Mouse (Mus musculus) midbrain, embryonic 10.5 days (tissue): Measurements from ENCODE around the gene Uhmk1. TPM values are rescaled to one million over a fixed set of nuclear protein-coding genes. Genes with fewer than 3 reads are reported as not detected.

Experiments
- DNase-seq: peaks from one replicate; pipeline ENCODE4 v3.0.0-alpha.2; 2017; ENCODE audit warnings: low spot score
- H3K27ac ChIP-seq: fragments of 300-500 bp; sonication (generic); replicated peaks from 2 replicates; pipeline ENCODE4 v1.5.1; 2016; ENCODE audit warnings: mild to moderate bottlenecking
- H3K27me3 ChIP-seq: fragments of 300-500 bp; sonication (generic); 2 replicates; pipeline ENCODE4 v1.6.1; 2016; ENCODE audit warnings: low read depth, mild to moderate bottlenecking; ENCODE audit not compliant: poor library complexity, severe bottlenecking
- H3K36me3 ChIP-seq: fragments of 300-500 bp; sonication (generic); 2 replicates; pipeline ENCODE4 v1.6.1; 2016; ENCODE audit warnings: mild to moderate bottlenecking, moderate library complexity
- H3K4me1 ChIP-seq: fragments of 300-500 bp; sonication (generic); 2 replicates; pipeline ENCODE4 v1.6.1; 2016
- H3K4me3 ChIP-seq: fragments of 300-500 bp; sonication (generic); 2 replicates; pipeline ENCODE4 v1.5.1; 2016; ENCODE audit warnings: mild to moderate bottlenecking, moderate library complexity
- H3K9me3 ChIP-seq: fragments of 300-500 bp; sonication (generic); replicated peaks from 2 replicates; pipeline ENCODE4 v1.6.1; 2016; ENCODE audit warnings: mild to moderate bottlenecking
- WGBS: fragments of 180-500 bp; shearing (Covaris S2); methylation state at CpG from one replicate; pipeline ENCODE4 v1.1.7; 2016; 5-methylcytosine and 5-hydroxymethylcytosine counted together
- polyA plus RNA-seq: library from polyadenylated mRNA; unstranded; fragments of >200 nt; fragmentation: Nextera tagmentation; extraction: Ambion mirVana; gene quantifications from 2 replicates; pipeline ENCODE4 v1.2.1, GENCODE M21; 2016

The Uhmk1 gene
- polyA plus RNA-seq, 1 experiment from 2014 or later = 9.2 TPM

DNA sequence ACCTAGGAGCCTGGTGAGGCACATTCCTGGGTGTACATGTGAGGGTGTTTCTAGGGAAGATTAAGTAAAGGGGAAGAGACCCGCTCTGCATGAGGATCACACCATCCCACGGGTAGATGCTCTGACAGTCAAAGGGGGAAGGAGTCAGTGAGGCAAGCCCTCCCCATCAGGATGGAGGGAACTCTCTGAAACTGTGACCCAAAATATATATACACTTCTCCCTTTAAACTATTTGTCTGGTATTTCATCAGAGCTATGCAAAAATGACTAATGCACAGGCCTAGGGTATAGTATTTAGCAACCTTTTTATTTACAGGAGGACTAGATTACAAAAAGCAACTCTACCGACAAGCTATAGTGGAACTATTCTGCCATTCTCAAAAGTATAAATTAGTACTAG lies 50.3 kb downstream of the Uhmk1 start:
- DNase-seq = no peak
- 92% methylated on average over 3 of the region's 3 CpGs for WGBS
- Histone ChIP-seq H3K4me3 (no peak overlapping the region), H3K36me3 (peaks cover 24% of the 10 kb centered on the region), H3K4me1 (peaks cover 10% of the 10 kb centered on the region; the same call in 1 of the 2 replicates), H3K27me3 (no peaks in the 10 kb centered on the region), H3K27ac (no peak overlapping the region), H3K9me3 (no peaks in the 10 kb centered on the region)

DNA sequence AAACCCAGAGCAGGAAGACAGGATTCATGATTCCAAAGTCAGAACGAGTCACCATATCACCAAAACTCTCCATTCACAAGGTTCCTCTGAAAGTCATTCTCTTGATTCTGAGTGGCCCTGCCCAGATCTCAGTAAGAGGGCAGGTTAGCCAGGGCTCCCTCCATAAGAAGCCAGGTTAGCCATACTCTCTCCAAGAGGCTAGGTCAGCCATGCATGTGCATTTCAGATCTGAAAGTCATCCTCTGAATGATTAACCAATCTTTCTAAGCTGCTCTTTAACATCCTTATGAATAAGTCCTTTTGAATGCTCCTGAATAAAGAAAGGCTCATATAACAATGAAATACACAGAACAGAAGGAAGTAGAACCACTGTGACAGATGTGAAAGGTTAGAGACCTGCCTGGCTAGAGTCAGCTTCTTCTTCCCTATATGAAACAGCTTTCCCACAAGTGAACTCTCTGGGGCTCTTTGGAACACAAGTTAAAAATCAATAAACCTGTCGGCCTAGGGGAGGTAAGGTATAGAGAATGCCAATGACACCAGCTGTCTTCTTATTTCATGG lies 51.1 kb downstream of the Uhmk1 start:
- Histone ChIP-seq H3K4me3 (no peak overlapping the region), H3K36me3 (peaks cover 26% of the 10 kb centered on the region), H3K27ac (no peak overlapping the region), H3K27me3 (no peaks in the 10 kb centered on the region), H3K9me3 (no peaks in the 10 kb centered on the region), H3K4me1 (peaks cover 10% of the 10 kb centered on the region; the same call in 1 of the 2 replicates)
- WGBS = 85% methylated on average over 2 of the region's 2 CpGs
- no peak for DNase-seq

DNA sequence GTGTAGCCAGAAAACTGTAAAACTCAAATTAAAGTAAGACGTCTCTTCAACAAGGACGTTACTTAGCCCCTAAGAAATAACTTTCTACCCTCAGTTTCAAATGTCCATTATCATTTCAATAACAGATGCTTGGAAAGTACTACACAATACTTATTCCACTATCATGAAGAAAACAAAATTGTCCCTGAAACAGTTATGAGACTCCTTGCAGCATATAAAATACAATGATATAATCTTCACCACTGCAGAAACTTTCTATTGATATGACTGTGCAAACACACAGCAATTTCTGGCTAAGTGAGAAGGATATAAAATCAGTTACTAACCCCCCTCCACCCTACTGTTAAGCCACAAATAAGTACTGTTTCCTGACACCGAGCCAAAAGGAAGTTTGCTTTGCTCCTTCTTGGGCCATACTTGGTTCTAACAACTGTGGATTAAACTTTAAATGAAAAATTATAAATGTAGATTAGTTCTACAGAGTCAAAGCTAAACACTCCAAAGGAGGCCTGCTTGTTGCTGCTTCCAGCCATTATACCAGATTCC lies 51.7 kb downstream of the Uhmk1 start:
- DNase-seq = no peak
- WGBS = 90% methylated on average over 3 of the region's 3 CpGs
- Histone ChIP-seq H3K27me3 (no peaks in the 10 kb centered on the region), H3K36me3 (peaks cover 29% of the 10 kb centered on the region), H3K4me3 (no peak overlapping the region), H3K9me3 (no peaks in the 10 kb centered on the region), H3K4me1 (peaks cover 10% of the 10 kb centered on the region; the same call in 1 of the 2 replicates), H3K27ac (no peak overlapping the region)

DNA sequence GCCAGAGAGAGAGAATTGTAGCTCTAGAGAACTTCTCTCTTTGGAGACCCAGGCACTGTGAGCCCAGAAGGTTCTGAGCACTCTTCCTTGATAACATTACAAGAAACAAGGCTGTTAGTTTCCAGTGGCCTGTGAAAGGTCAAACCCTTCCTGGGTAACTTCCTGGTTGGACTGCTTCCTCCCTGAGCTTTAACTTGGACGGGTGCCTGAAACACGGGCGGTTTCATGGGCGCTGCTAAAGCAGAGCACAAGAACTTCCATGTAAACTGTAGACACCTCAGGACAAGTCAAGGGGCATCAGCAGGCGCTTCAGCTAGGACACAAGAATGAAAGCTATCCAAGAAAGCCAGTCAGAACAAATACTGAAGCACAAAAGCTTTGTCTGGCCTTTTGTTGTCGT lies 53.3 kb downstream of the Uhmk1 start:
- H3K27ac ChIP-seq = no peak overlapping the region
- WGBS = 85% methylated on average over 6 of the region's 6 CpGs
- no peaks in the 10 kb centered on the region for H3K27me3 ChIP-seq
- no peaks in the 10 kb centered on the region for H3K9me3 ChIP-seq
- peaks cover 40% of the 10 kb centered on the region for H3K36me3 ChIP-seq
- DNase-seq = no peak
- peaks cover 10% of the 10 kb centered on the region; the same call in 1 of the 2 replicates for H3K4me1 ChIP-seq
- no peak overlapping the region for H3K4me3 ChIP-seq

DNA sequence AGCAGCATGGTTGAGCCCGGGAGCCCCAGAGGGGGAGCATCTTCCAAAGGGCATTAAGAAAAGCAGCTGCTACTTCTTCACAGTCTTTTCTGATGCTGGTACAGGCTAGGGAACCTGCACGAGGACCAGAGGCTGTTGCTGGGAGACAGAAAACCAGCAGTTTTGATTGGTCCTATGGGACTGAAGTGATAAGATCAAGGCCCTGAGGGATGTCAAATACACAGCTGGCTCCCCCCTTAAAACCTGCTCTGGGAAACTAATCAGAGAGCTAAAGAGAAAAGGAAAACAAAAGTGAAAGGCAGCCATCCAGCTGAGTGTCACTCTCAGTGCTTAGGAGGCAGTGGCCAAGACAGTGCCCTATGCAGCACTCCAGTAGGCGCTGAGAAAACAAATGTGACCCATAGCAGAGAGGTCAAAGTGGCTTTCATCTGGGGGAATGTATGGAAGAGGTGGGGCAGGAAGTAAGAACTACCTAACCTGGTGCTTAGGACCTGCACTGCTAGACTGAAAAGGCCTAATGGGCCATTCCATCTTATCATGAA lies 54.7 kb downstream of the Uhmk1 start:
- peaks cover 40% of the 10 kb centered on the region for H3K36me3 ChIP-seq
- no peaks in the 10 kb centered on the region for H3K9me3 ChIP-seq
- no peak for DNase-seq
- WGBS = 70% methylated on average over 3 of the region's 3 CpGs
- H3K4me3 ChIP-seq = no peak overlapping the region
- no peak overlapping the region for H3K27ac ChIP-seq
- no peaks in the 10 kb centered on the region for H3K27me3 ChIP-seq
- H3K4me1 ChIP-seq = peaks cover 10% of the 10 kb centered on the region; the same call in 1 of the 2 replicates

DNA sequence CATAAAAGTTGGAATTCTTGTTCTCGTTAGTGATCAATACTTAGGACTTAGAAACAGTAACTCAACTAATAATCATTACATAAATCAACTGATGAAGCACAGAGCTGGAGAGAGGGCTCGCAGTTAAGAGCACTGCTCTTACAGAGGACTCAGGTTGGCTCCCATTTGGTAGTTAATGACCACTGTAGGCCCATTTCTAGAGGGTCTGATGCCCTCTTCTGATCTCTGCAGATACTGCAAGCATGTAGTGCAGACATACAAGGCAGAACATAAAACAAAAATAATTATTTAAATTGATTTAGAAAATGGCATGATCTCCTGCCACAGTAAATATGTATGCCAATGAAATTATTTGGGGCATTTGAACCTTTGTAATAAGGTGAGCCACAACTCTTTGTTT lies 55.5 kb downstream of the Uhmk1 start:
- WGBS = 93% methylated on average over 2 of the region's 2 CpGs
- no peak for DNase-seq
- peaks cover 43% of the 10 kb centered on the region for H3K36me3 ChIP-seq
- H3K27ac ChIP-seq = no peak overlapping the region
- H3K27me3 ChIP-seq = no peaks in the 10 kb centered on the region
- H3K4me1 ChIP-seq = peaks cover 10% of the 10 kb centered on the region; the same call in 1 of the 2 replicates
- no peaks in the 10 kb centered on the region for H3K9me3 ChIP-seq
- H3K4me3 ChIP-seq = no peak overlapping the region

DNA sequence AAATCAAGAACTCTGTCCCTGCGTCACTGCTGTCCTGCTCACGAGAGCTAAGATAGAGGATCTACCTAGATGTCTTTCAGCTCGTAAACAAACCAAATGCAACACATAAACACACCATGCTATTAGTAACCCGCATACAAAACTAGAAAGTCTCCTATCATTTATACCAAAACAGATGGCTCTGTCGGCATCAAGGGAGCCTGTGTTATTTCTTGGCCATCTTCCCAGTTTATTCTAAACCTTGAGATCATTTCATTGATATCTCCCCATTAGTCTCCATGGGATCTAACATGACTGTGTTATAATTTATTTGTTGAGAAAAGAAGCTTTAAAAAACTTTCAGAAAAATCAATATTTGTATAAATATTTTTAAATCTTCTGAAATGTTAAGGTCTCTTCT lies 59.4 kb downstream of the Uhmk1 start:
- 94% methylated on average over 5 of the region's 5 CpGs for WGBS

DNA sequence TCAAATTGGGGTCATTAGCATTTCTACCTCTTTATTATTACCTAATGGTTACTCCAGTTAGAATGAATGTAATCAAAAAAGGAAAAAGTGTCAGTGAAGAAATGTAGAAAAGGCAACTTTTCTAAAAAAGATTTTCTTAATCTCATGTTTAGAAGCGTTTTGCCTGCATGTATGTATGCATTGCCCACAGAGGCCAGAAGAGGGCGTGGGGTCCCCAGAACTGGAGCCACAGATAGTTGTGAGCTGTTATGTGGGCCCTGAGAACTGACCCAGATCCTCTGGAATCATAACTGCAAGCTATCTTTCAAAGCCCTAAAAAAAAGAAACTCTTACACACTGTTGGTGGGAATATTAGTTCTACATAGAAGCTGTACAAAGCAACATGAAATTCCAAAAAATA lies 59.9 kb downstream of the Uhmk1 start:
- Histone ChIP-seq H3K27ac (no peak overlapping the region), H3K4me1 (peaks cover 2% of the 10 kb centered on the region; the same call in 1 of the 2 replicates), H3K4me3 (no peak overlapping the region), H3K36me3 (peaks cover 39% of the 10 kb centered on the region), H3K27me3 (no peaks in the 10 kb centered on the region), H3K9me3 (no peaks in the 10 kb centered on the region)
- no peak for DNase-seq
- 70% methylated on average over 2 of the region's 2 CpGs for WGBS

More for the DNA sequence above, 59.4 kb downstream of the Uhmk1 start:
- DNase-seq = no peak
- H3K4me1 ChIP-seq = peaks cover 6% of the 10 kb centered on the region; the same call in 1 of the 2 replicates
- H3K36me3 ChIP-seq = peaks cover 36% of the 10 kb centered on the region
- H3K27me3 ChIP-seq = no peaks in the 10 kb centered on the region
- H3K4me3 ChIP-seq = no peak overlapping the region
- no peak overlapping the region for H3K27ac ChIP-seq
- no peaks in the 10 kb centered on the region for H3K9me3 ChIP-seq

DNA sequence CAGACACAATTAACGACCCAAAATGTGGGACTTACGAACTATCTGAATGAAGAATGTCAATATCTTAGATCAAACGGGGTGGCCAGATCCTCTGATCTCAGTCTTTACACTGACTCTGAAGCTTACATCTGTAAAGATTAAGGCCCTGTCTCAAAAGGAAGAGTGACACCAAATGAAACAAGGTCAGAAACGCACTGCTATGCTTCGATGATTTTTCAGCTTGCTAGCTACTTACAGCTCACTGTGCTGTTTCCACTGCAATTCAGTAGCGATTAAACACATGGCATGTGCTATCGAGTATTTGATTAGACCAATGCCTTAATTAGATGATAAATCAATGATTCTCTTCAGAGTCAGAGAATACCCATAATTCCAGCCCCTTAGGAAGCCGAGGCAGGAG lies 61.2 kb downstream of the Uhmk1 start:
- Histone ChIP-seq H3K27ac (no peak overlapping the region), H3K27me3 (no peaks in the 10 kb centered on the region), H3K9me3 (no peaks in the 10 kb centered on the region), H3K4me1 (no peaks in the 10 kb centered on the region), H3K36me3 (peaks cover 49% of the 10 kb centered on the region), H3K4me3 (no peak overlapping the region)
- no peak for DNase-seq
- WGBS = 68% methylated on average over 8 of the region's 8 CpGs

DNA sequence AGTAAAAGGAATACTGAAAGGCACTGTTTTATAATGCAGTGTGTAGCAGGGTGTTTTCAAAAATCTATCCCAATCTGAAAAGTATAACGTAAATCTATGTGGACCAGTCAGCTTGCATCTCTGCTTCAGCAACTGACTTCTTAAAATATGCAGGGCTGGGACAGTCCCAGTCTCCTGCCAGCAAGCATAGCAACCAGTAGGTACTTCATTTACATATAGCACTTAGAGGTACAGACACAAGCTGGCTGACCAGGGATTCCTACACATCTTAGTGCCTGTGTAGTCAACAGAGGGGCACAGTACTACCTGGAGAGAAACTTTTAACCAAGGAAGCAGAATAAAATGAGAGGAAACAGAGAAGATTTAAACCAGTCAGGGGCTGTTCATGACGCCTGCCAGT lies 62.6 kb downstream of the Uhmk1 start:
- no peaks in the 10 kb centered on the region for H3K4me1 ChIP-seq
- H3K27ac ChIP-seq = no peak overlapping the region
- H3K4me3 ChIP-seq = no peak overlapping the region
- peaks cover 51% of the 10 kb centered on the region for H3K36me3 ChIP-seq
- H3K27me3 ChIP-seq = no peaks in the 10 kb centered on the region
- no peaks in the 10 kb centered on the region for H3K9me3 ChIP-seq
- no peak for DNase-seq
- 92% methylated on average over 2 of the region's 2 CpGs for WGBS

DNA sequence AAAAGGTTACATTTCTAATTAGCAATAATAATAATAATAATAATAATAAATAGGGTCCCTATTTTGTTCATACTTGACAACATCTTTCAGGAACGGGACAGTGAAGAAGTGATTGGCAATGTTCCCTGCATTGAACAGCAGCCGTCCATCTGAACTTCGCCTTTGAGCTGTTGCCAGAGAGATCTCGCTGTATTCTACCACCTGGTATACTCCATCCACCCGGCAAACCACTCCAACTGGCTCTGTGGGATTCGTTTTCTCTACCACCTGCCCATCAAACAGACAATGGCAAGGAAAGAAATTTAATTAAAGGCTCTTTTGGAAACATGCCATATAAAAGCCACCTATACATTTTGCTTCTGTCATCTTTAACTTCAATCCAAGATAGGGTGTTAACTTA lies 64.3 kb downstream of the Uhmk1 start:
- Histone ChIP-seq H3K4me3 (no peak overlapping the region), H3K9me3 (no peaks in the 10 kb centered on the region), H3K4me1 (no peaks in the 10 kb centered on the region), H3K27me3 (no peaks in the 10 kb centered on the region), H3K36me3 (peaks cover 44% of the 10 kb centered on the region), H3K27ac (no peak overlapping the region)
- DNase-seq = no peak
- WGBS = 94% methylated on average over 6 of the region's 6 CpGs

DNA sequence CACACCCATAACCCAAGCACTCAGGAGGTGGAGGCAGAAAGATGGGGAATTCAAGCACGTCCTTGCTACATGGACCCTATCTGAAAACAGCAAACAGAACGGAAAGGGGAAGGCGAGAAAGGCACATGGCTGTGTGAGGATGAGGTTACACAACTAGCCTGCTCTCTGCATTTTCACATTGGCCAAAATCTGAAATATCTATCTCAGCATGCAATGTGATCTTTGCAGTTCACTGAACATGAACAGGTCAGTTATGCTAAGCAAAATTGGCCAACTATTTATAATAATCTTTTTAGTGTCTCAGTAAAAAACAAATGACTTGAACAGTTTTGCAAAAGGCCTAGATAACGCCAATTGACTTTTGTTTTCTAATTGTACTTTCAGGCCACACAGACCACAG lies 65.4 kb downstream of the Uhmk1 start:
- WGBS = 91% methylated on average over 4 of the region's 4 CpGs
- H3K27me3 ChIP-seq = no peaks in the 10 kb centered on the region

DNA sequence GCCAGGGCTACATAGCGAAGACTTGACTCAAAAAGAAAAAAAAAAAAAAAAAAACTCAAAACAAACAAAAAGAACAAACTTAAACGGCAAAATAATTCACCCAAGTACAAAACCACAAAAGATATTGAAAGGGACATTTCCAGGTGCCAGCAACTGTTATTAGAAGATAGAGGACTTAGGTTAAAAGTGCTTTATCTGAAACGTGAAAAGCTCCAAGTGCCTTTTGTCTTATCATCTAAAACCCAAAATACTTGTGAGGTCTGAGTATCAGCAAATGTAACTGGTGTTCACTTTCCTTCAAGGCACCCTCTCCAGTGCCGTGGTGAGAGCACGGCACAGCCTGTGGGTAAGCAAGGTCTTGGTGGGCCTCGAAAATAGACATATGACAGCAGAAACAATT lies 66.7 kb downstream of the Uhmk1 start:
- Histone ChIP-seq H3K27ac (no peak overlapping the region), H3K9me3 (no peaks in the 10 kb centered on the region), H3K36me3 (peaks cover 41% of the 10 kb centered on the region), H3K4me3 (no peak overlapping the region), H3K4me1 (no peaks in the 10 kb centered on the region), H3K27me3 (no peaks in the 10 kb centered on the region)
- 92% methylated on average over 6 of the region's 6 CpGs for WGBS
- no peak for DNase-seq

More for the DNA sequence above, 65.4 kb downstream of the Uhmk1 start:
- H3K9me3 ChIP-seq = no peaks in the 10 kb centered on the region
- H3K4me1 ChIP-seq = no peaks in the 10 kb centered on the region
- peaks cover 37% of the 10 kb centered on the region for H3K36me3 ChIP-seq
- no peak for DNase-seq
- H3K27ac ChIP-seq = no peak overlapping the region
- no peak overlapping the region for H3K4me3 ChIP-seq
